Mouse (Mus musculus) limb, embryonic 13.5 days (tissue): Measurements from ENCODE around the gene Sh3rf3. TPM values are rescaled to one million over a fixed set of nuclear protein-coding genes. Genes with fewer than 3 reads are reported as not detected.
"Not testable (repeated sequence)": the region's sequence is repeated elsewhere in the genome, so short reads cannot be mapped to it uniquely, and the experiment has no call there.

Source experiments
- ATAC-seq: fragments of 200-750 bp; cut with Nextera tagmentation; 2 replicates; pipeline ENCODE4 v1.8.0; 2017; ENCODE audit warnings: low read depth, moderate number of reproducible peaks, moderate TSS enrichment; ENCODE audit not compliant: low FRiP score
- H3K27ac ChIP-seq: fragments of 300-500 bp; sonication (generic); 2 replicates; pipeline ENCODE4 v1.5.1; 2015; ENCODE audit warnings: inconsistent platforms, mild to moderate bottlenecking, moderate library complexity
- H3K27me3 ChIP-seq: fragments of 300-500 bp; sonication (generic); 2 replicates; pipeline ENCODE4 v1.6.1; 2015; ENCODE audit warnings: mild to moderate bottlenecking, inconsistent platforms
- H3K36me3 ChIP-seq: fragments of 300-500 bp; sonication (generic); 2 replicates; pipeline ENCODE4 v1.6.1; 2015; ENCODE audit warnings: inconsistent platforms, mild to moderate bottlenecking, moderate library complexity
- H3K4me1 ChIP-seq: fragments of 300-500 bp; sonication (generic); 2 replicates; pipeline ENCODE4 v1.6.1; 2015; ENCODE audit warnings: inconsistent platforms
- H3K4me2 ChIP-seq: fragments of 300-500 bp; sonication (generic); replicated peaks from 2 replicates; pipeline ENCODE4 v1.6.1; 2015; ENCODE audit warnings: inconsistent platforms, mild to moderate bottlenecking, moderate library complexity
- H3K4me3 ChIP-seq: fragments of 300-500 bp; sonication (generic); 2 replicates; pipeline ENCODE4 v1.5.1; 2015; ENCODE audit warnings: moderate library complexity, mild to moderate bottlenecking, inconsistent platforms
- H3K9ac ChIP-seq: fragments of 300-500 bp; sonication (generic); 2 replicates; pipeline ENCODE4 v1.6.1; 2015; ENCODE audit warnings: mild to moderate bottlenecking, inconsistent platforms
- H3K9me3 ChIP-seq: fragments of 300-500 bp; sonication (generic); 2 replicates; pipeline ENCODE4 v1.6.1; 2016; ENCODE audit warnings: inconsistent platforms
- WGBS: fragments of 180-500 bp; shearing (Covaris S2); methylation state at CpG from one replicate; pipeline ENCODE4 v1.1.7; 2015; 5-methylcytosine and 5-hydroxymethylcytosine counted together
- polyA plus RNA-seq: library from polyadenylated mRNA; unstranded; fragments of >200 nt; fragmentation: Nextera tagmentation; extraction: Ambion mirVana; gene quantifications from 2 replicates; pipeline ENCODE4 v1.2.1, GENCODE M21; 2015

The Sh3rf3 gene
- polyA plus RNA-seq, 1 experiment from 2014 or later = 1.1 TPM

DNA sequence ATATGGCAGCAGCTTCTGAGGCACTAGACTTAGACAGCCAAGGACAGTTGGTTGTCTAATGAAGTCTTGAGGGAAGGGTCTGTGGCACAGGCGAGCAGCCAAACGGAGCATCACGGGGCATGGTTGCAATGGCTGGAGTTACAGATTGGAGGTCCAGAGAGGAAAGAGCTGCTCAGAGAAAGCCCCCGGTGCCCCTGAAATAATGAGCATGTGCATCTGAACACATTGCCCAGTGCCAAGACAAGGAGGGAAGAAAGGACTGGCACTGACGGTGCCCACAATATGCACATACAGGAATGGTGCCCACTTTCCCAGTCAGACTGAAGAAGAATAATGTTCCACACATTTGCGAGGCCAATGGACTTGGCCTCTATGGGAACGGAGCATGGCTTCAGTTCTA is 278.8 kb downstream of the Sh3rf3 start:
- WGBS = 92% methylated on average over 7 of the region's 7 CpGs
- no peak overlapping the region for H3K27ac ChIP-seq
- H3K9me3 ChIP-seq = no peaks in the 10 kb centered on the region
- H3K4me1 ChIP-seq = peaks cover 3% of the 10 kb centered on the region; the same call in 1 of the 2 replicates
- no peak for ATAC-seq
- H3K27me3 ChIP-seq = no peaks in the 10 kb centered on the region
- H3K4me2 ChIP-seq = no peak overlapping the region
- no peaks in the 10 kb centered on the region for H3K36me3 ChIP-seq
- no peak overlapping the region for H3K9ac ChIP-seq
- no peak overlapping the region for H3K4me3 ChIP-seq

DNA sequence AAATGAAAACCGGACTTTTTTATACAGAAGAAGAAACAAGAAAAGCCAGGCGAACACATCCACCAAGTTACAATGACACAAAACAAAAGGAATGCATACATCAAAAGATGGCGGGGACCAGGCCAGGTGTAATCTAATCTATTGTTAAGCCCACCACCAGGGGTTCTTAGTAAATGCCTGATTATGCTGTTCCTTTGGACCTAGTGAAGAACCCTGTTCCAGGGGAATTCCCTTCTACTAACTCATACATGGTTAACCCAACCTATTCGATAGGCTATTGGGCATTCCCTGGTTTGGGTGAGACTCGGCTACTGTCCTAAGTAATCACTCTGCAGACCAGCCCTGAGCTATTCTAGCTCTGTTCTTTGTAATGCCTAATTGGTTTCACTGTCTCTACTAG is 289.9 kb downstream of the Sh3rf3 start:
- not testable (repeated sequence) for H3K4me3 ChIP-seq, H3K4me1 ChIP-seq, H3K4me2 ChIP-seq, H3K36me3 ChIP-seq, H3K9ac ChIP-seq, H3K27ac ChIP-seq, ATAC-seq, H3K27me3 ChIP-seq, H3K9me3 ChIP-seq
- WGBS = 92% methylated on average over 5 of the region's 5 CpGs

DNA sequence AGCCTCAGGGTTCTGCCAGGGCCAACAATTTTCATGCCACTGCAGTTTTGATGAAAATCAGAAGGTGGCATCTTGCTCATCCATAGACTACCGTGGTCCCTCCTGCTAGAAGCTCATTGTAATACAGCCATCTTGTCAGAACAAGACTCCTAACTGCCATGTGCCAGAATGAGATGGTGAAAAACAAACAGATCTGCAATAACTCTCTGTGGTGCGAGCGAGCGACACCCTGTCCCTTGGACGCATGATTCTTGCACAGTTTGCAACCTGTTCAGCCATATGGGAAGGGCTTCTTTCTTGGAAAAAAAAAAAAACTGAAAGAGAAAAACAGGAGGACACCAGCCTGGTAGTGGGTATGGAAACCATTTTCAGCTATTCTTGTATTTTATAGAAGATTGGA is 291.5 kb downstream of the Sh3rf3 start:
- Histone ChIP-seq H3K9ac (no peak overlapping the region), H3K36me3 (no peaks in the 10 kb centered on the region), H3K4me3 (no peak overlapping the region), H3K27ac (no peak overlapping the region), H3K4me2 (no peak overlapping the region), H3K4me1 (no peaks in the 10 kb centered on the region), H3K9me3 (no peaks in the 10 kb centered on the region), H3K27me3 (no peaks in the 10 kb centered on the region)
- WGBS = 93% methylated on average over 5 of the region's 5 CpGs
- ATAC-seq = no peak

DNA sequence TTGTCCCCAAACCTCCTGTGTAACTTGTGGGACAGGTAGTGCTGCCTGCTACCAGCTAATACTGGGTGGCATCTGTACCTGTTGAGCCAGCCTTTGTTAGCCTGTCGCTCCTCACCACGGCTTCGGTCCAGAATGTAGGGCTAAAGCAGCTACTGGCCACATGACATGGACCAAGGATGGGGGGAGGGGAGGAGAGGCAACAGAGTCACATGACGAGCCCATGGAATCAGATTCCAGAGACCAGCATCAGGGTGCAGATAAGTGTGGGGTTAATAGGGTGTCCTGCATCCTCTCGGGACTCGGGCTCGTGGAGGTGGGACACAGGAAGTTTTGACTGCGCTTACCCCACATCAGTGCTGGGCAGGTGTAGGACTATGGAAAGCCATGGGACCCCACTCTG is 292.7 kb downstream of the Sh3rf3 start:
- ATAC-seq = no peak
- Histone ChIP-seq H3K9ac (no peak overlapping the region), H3K9me3 (0 out of 2 replicates have a peak, but pooled peaks cover 2% of the 10 kb centered on the region), H3K27me3 (no peaks in the 10 kb centered on the region), H3K27ac (no peak overlapping the region), H3K4me1 (no peaks in the 10 kb centered on the region), H3K4me3 (no peak overlapping the region), H3K36me3 (no peaks in the 10 kb centered on the region), H3K4me2 (no peak overlapping the region)
- WGBS = 75% methylated on average over 8 of the region's 8 CpGs

DNA sequence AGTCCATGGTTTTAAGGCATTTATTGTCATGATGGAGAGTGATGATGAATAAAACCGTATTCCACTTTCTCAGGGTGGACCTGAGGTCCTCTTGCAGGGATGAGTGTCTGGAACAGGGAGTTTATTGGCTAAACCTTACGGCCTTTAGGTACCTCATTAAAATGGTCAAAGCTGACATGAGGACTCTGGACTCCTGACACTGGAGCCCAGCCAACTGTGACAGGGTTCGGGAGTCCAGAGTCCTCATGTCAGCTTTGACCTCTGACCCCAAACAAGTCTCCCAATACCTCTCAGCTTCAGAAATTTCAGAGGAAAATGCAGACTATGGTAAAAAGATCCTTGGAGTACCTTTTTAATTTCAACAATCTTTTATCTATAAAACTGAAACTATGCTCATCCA is 293.5 kb downstream of the Sh3rf3 start:
- no peak for ATAC-seq
- no peaks in the 10 kb centered on the region for H3K27me3 ChIP-seq
- 64% methylated on average over 3 of the region's 3 CpGs for WGBS
- H3K4me3 ChIP-seq = no peak overlapping the region
- no peak overlapping the region for H3K9ac ChIP-seq
- 0 out of 2 replicates have a peak, but pooled peaks cover 2% of the 10 kb centered on the region for H3K9me3 ChIP-seq
- no peak overlapping the region for H3K27ac ChIP-seq
- H3K4me1 ChIP-seq = no peaks in the 10 kb centered on the region
- no peak overlapping the region for H3K4me2 ChIP-seq
- H3K36me3 ChIP-seq = no peaks in the 10 kb centered on the region

DNA sequence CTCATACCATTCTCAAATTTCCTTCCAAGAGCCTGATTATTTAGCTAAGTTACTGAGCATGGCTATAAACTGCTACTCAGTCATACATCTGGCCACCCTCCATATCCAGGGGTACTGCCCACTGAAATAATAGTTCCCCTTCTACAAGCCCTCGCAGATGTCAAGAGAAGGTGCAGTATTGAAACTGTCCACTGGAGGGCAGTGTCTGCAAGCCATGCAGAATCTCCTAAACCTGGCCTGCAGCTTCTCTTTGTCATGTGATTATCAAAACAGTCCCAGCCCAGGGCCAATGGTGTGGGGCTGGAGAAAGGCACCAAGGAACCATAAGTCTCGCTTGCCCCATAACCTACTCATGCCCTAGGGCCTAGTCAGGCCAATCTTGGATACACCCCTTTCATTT is 295.9 kb downstream of the Sh3rf3 start:
- Histone ChIP-seq H3K4me2 (no peak overlapping the region), H3K27me3 (no peaks in the 10 kb centered on the region), H3K4me1 (no peaks in the 10 kb centered on the region), H3K27ac (no peak overlapping the region), H3K9ac (no peak overlapping the region), H3K9me3 (0 out of 2 replicates have a peak, but pooled peaks cover 2% of the 10 kb centered on the region), H3K36me3 (no peaks in the 10 kb centered on the region), H3K4me3 (no peak overlapping the region)
- WGBS = 35% methylated on average over 2 of the region's 2 CpGs
- peak; percentile 51; the same call in 1 of the 2 replicates for ATAC-seq

DNA sequence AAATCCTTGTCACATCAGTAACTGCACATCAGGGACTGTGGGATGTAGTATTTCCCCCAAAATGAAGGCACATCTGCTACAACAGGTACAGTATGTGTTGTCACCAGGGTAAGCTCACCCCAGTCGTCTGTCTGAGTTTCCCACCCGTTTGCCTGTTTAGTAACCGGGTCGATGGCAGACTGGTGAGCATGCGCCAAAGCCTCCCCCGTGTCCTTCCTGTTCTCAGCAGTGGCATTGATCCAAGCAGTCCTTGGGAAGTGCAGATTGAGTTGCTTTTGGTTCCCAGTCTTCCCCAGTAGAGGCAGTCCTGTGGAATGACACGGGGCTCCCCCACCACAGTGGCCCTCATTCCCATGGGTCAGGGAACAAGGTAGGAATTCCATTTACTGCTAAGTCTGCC is 297.2 kb downstream of the Sh3rf3 start:
- H3K27me3 ChIP-seq = no peaks in the 10 kb centered on the region
- no peak overlapping the region for H3K9ac ChIP-seq
- no peaks in the 10 kb centered on the region for H3K4me1 ChIP-seq
- 0 out of 2 replicates have a peak, but pooled peaks cover 2% of the 10 kb centered on the region for H3K9me3 ChIP-seq
- WGBS = 97% methylated on average over 7 of the region's 7 CpGs
- H3K36me3 ChIP-seq = no peaks in the 10 kb centered on the region
- no peak overlapping the region for H3K4me2 ChIP-seq
- no peak overlapping the region for H3K4me3 ChIP-seq
- H3K27ac ChIP-seq = no peak overlapping the region
- ATAC-seq = no peak

DNA sequence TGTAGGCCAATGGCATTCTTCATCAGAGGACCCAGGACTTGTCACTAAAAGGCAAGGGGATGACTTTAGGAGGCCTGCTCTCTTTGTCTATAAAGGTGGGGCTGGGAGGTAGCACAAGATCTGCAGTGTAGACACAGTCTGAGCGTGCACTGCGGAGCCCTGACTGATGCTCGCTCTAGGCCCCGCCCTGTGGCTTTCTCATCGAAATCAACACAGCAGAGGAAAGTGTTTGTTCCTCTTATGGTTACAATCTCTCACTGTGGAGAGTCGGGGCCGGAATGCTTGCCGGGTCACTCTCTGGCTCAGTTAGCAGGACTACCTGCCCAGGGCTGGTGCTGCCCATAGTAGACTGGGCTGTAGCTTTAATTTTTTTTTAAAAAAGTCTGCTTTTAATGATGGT is 299.6 kb downstream of the Sh3rf3 start:
- no peak for ATAC-seq
- Histone ChIP-seq H3K9ac (no peak overlapping the region), H3K9me3 (0 out of 2 replicates have a peak, but pooled peaks cover 2% of the 10 kb centered on the region), H3K36me3 (no peaks in the 10 kb centered on the region), H3K4me2 (no peak overlapping the region), H3K4me3 (no peak overlapping the region), H3K27me3 (no peaks in the 10 kb centered on the region), H3K4me1 (no peaks in the 10 kb centered on the region), H3K27ac (no peak overlapping the region)
- 90% methylated on average over 8 of the region's 8 CpGs for WGBS

DNA sequence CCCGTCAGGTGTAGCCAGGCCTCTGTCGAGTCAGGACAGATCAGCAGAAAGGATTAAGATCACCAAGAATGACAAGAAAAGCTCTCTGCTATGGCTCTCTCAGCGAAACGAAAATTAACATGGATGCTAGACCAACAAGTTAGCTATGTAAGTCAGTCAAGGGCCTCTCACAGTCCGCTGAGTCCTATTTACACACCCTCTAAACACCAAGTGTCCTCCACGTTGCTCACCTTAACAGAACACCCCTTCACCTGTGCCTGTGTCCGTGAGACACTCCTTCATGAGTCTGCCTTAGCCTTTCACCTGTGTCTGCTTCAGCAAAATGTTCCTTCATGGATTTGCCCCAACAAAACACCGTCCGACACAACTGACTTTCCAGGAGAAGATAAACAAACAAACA is 300.2 kb downstream of the Sh3rf3 start:
- Histone ChIP-seq H3K27ac (no peak overlapping the region), H3K4me2 (no peak overlapping the region), H3K4me3 (no peak overlapping the region), H3K9ac (no peak overlapping the region), H3K36me3 (no peaks in the 10 kb centered on the region), H3K27me3 (no peaks in the 10 kb centered on the region), H3K9me3 (0 out of 2 replicates have a peak, but pooled peaks cover 2% of the 10 kb centered on the region), H3K4me1 (no peaks in the 10 kb centered on the region)
- 87% methylated on average over 9 of the region's 9 CpGs for WGBS
- ATAC-seq = no peak

DNA sequence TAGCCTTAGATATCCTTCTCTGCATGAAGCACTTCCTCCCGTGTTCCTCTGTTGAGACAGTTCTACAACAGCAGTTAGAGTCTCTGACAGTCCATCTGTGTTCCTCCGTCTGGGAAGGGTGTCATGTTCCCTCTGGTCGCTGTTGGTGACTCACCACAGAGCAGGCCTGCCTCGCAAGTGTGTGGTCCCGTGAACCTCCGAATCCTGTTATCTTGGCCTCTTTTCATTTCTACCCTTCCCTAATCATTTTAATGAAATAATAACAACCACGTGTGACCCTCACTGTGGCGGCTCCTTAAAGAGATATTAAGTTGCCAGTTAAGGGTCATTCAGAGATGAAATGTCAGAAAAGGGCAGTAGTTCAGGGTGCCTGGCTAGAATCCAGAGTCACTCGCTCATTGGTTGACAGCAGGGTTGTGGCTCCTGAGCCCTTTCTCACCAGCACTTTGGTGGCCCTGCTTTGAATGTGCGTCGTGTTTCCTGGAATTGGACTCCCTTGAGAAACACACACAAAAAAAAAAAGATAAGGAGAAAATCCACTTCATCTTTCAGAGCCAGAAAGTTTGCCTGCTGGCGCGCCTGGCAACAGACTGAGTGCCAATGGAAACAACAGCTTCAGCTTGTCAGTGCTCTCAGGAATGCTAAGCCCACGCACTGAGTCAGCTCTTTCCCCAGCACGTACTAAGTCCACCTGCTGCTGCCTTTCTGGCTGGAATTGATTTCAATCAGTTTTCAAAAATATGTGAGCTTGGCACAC is 301.6 kb downstream of the Sh3rf3 start:
- WGBS = 23% methylated on average over 15 of the region's 15 CpGs
- Histone ChIP-seq H3K4me1 (no peaks in the 10 kb centered on the region), H3K4me3 (no peak overlapping the region), H3K27me3 (no peaks in the 10 kb centered on the region), H3K4me2 (no peak overlapping the region), H3K36me3 (no peaks in the 10 kb centered on the region), H3K27ac (no peak overlapping the region), H3K9ac (no peak overlapping the region), H3K9me3 (0 out of 2 replicates have a peak, but pooled peaks cover 2% of the 10 kb centered on the region)
- 0 out of 2 replicates have a peak, but pooled peaks have one; percentile 19 for ATAC-seq

DNA sequence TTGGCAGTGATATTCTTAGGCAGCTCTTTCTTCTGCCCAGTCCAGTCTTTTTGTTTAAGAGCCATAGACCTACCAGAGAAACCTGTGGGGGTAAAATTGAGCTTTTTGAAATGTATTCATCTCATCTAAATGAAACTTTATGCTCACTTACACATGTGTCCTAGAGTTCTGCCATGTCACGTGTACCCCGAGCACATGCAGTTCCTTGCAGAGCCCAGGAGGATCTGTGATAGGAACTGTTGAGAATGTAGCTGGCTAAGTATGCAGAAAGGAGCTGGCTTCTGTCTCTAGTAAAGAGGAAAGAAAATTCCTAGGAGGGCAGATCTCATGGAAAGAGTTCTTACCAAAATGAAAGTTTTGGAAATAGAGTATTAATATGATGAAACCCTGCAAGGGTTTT is 302.5 kb downstream of the Sh3rf3 start:
- H3K36me3 ChIP-seq = no peaks in the 10 kb centered on the region
- H3K4me2 ChIP-seq = no peak overlapping the region
- 0 out of 2 replicates have a peak, but pooled peaks cover 2% of the 10 kb centered on the region for H3K9me3 ChIP-seq
- no peak for ATAC-seq
- no peak overlapping the region for H3K4me3 ChIP-seq
- H3K9ac ChIP-seq = no peak overlapping the region
- WGBS = 86% methylated on average over 2 of the region's 2 CpGs
- H3K27me3 ChIP-seq = no peaks in the 10 kb centered on the region
- H3K4me1 ChIP-seq = no peaks in the 10 kb centered on the region
- H3K27ac ChIP-seq = no peak overlapping the region

DNA sequence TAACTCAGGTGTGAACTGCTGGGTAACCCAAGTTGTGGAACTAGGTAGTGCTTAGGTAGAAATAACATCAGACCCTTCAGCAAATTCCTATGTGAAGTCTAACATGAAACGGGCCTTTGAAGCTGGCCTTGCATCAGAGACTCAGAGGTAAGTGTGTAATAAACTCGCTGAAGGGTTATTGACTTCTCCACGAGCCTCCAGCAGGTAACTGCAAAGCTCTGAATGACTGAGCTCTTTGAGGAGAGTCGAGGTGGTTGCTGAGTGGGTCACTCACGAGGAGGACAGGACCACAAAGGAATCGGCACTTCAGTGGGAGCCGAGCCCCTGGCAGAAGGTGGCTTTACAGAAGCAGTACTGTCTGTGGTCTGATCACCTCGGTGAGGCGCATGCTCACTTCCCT is 303.2 kb downstream of the Sh3rf3 start:
- Histone ChIP-seq H3K27me3 (no peaks in the 10 kb centered on the region), H3K27ac (no peak overlapping the region), H3K36me3 (no peaks in the 10 kb centered on the region), H3K4me3 (no peak overlapping the region), H3K9me3 (no peaks in the 10 kb centered on the region), H3K4me1 (no peaks in the 10 kb centered on the region), H3K9ac (no peak overlapping the region), H3K4me2 (no peak overlapping the region)
- ATAC-seq = no peak
- WGBS = 63% methylated on average over 9 of the region's 9 CpGs

DNA sequence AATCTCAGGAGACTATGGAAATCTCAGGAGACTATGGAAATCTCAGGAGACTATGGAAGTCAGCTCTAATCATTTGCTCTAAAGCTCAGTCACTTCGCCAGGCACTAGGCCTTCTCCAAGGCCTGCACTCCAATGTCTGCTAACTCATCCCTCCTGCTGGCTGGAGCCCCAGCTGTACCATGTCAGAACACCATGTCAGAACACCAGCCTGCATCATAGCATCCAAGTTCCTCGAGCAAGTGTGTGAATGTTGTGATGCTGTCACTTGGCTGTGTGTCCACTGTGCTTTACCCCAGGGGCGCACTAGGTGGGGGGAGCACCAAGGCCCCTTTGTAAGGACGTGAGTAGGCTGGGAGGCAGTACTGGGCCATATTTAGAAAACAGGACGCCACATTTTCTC is 304.4 kb downstream of the Sh3rf3 start:
- ATAC-seq = no peak

More for the DNA sequence above, 304.4 kb downstream of the Sh3rf3 start:
- Histone ChIP-seq H3K4me2 (no peak overlapping the region), H3K9ac (no peak overlapping the region), H3K9me3 (no peaks in the 10 kb centered on the region), H3K36me3 (no peaks in the 10 kb centered on the region), H3K4me3 (no peak overlapping the region), H3K27me3 (no peaks in the 10 kb centered on the region), H3K27ac (no peak overlapping the region), H3K4me1 (no peaks in the 10 kb centered on the region)
- 81% methylated on average over 5 of the region's 5 CpGs for WGBS
